8 mouse cellular contexts compared by ENCODE assay signal in the genomic region with DNA sequence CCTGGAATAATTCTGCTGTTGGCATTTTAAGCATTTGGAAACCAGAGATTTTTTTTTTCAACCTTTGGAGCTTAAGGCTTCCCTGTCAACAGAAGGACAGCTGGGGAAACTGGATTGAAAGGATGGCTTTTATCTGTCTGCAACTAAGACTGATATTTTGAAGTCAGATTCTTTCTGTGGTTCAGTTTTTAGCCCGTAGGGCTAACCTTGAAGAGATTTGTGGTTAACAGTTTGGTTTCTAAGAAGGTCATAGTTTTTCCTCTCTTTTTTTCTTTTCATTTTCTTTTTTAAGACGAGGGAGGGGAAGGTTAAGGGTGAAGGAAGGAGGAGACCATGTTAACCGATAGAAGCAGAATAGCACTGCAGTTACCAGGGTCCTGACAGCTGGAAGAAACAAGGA. TPM values are rescaled to one million over a fixed set of nuclear protein-coding genes. Genes with fewer than 3 reads are reported as not detected.
A peak's percentile ranks its signal among the peaks of the same experiment; 100 is the strongest.
DNase-seq lines count a peak whose midpoint lies in the region; ATAC-seq and TF ChIP-seq lines count a peak whose summit lies in the region.

No protein-coding gene starts in this region.

- no peak for TF ChIP-seq CTCF in lung, embryonic 14.5 days (IDR thresholded peaks at IDR 0.05; ENCODE audit: low read depth)
- TF ChIP-seq CTCF in intestine, postnatal 0 days (IDR thresholded peaks at IDR 0.05; ENCODE audit: low read depth), result no peak

- H3K4me3 ChIP-seq in lung, embryonic 14.5 days (ENCODE audit: low read depth, low read length), result peak overlapping the region; percentile 78
- peak overlapping the region; percentile 76 for H3K4me3 ChIP-seq in embryonic facial prominence, embryonic 12.5 days
- peak overlapping the region; percentile 91 for H3K4me3 ChIP-seq in intestine, postnatal 0 days (ENCODE audit: low read depth, low read length)
- peak overlapping the region; percentile 76 for H3K4me3 ChIP-seq in neural tube, embryonic 14.5 days (ENCODE audit: low read depth, low read length)

- DNase-seq in lung, embryonic 14.5 days, result no peak
- DNase-seq in lung, postnatal 10 days, result no peak
- no peak for DNase-seq in thymus, adult 18-20 months
- DNase-seq in gastrocnemius, postnatal 4 days (ENCODE audit: low spot score in 2 of 2), result no peak
- no peak for DNase-seq in cerebellum, adult 11-12 months

- WGBS in lung, embryonic 14.5 days, result 2% methylated on average over 3 of the region's 3 CpGs
- 8% methylated on average over 3 of the region's 3 CpGs for WGBS in embryonic facial prominence, embryonic 12.5 days
- WGBS in intestine, postnatal 0 days, result 1% methylated on average over 3 of the region's 3 CpGs
- WGBS in neural tube, embryonic 14.5 days, result 6% methylated on average over 3 of the region's 3 CpGs

- H3K9me3 ChIP-seq in lung, embryonic 14.5 days (ENCODE audit: low read depth, low read length), result no peaks in the 10 kb centered on the region
- H3K9me3 ChIP-seq in embryonic facial prominence, embryonic 12.5 days, result no peaks in the 10 kb centered on the region
- no peaks in the 10 kb centered on the region for H3K9me3 ChIP-seq in intestine, postnatal 0 days (ENCODE audit: control insufficient read depth)
- no peaks in the 10 kb centered on the region for H3K9me3 ChIP-seq in neural tube, embryonic 14.5 days (ENCODE audit: control insufficient read depth, low read length)

- H3K36me3 ChIP-seq in lung, embryonic 14.5 days (ENCODE audit: insufficient read depth), result no peaks in the 10 kb centered on the region
- no peaks in the 10 kb centered on the region for H3K36me3 ChIP-seq in embryonic facial prominence, embryonic 12.5 days
- no peaks in the 10 kb centered on the region for H3K36me3 ChIP-seq in intestine, postnatal 0 days (ENCODE audit: control insufficient read depth, insufficient read depth)
- H3K36me3 ChIP-seq in neural tube, embryonic 14.5 days (ENCODE audit: control insufficient read depth, insufficient read depth, low read length), result no peaks in the 10 kb centered on the region

- ATAC-seq in lung, embryonic 14.5 days (ENCODE audit: insufficient read depth), result no peak
- no peak for ATAC-seq in embryonic facial prominence, embryonic 12.5 days (ENCODE audit: insufficient number of reproducible peaks, insufficient read depth, low FRiP score, low TSS enrichment)
- no peak for ATAC-seq in intestine, postnatal 0 days
- no peak for ATAC-seq in neural tube, embryonic 14.5 days (ENCODE audit: low read depth)

- H3K4me2 ChIP-seq in lung, embryonic 14.5 days, result peak overlapping the region; percentile 90
- H3K4me2 ChIP-seq in embryonic facial prominence, embryonic 12.5 days (replicated peaks), result peak overlapping the region; percentile 95
- peak overlapping the region; percentile 90 for H3K4me2 ChIP-seq in intestine, postnatal 0 days (replicated peaks; ENCODE audit: low read depth)
- H3K4me2 ChIP-seq in neural tube, embryonic 14.5 days (ENCODE audit: low read depth, low read length), result peak overlapping the region; percentile 100

- peak overlapping the region; percentile 91; the same call in 1 of the 2 replicates for H3K27ac ChIP-seq in lung, embryonic 14.5 days (ENCODE audit: low read depth)
- H3K27ac ChIP-seq in embryonic facial prominence, embryonic 12.5 days, result 0 out of 2 replicates have a peak overlapping the region, but pooled peaks have one; percentile 19
- peak overlapping the region; percentile 17; the same call in 1 of the 2 replicates for H3K27ac ChIP-seq in intestine, postnatal 0 days (ENCODE audit: low read depth, low read length)
- H3K27ac ChIP-seq in neural tube, embryonic 14.5 days (ENCODE audit: low read depth, low read length), result no peak overlapping the region

- H3K9ac ChIP-seq in lung, embryonic 14.5 days, result peak overlapping the region; percentile 88
- H3K9ac ChIP-seq in embryonic facial prominence, embryonic 12.5 days, result peak overlapping the region; percentile 87
- peak overlapping the region; percentile 91 for H3K9ac ChIP-seq in intestine, postnatal 0 days (ENCODE audit: low read depth, low read length)
- H3K9ac ChIP-seq in neural tube, embryonic 14.5 days (replicated peaks; ENCODE audit: low read depth, low read length), result peak overlapping the region; percentile 92

- H3K27me3 ChIP-seq in lung, embryonic 14.5 days (ENCODE audit: insufficient read depth, low read length), result no peaks in the 10 kb centered on the region
- no peaks in the 10 kb centered on the region for H3K27me3 ChIP-seq in embryonic facial prominence, embryonic 12.5 days
- no peaks in the 10 kb centered on the region for H3K27me3 ChIP-seq in intestine, postnatal 0 days (replicated peaks; ENCODE audit: control insufficient read depth, insufficient read depth, low read length)
- no peaks in the 10 kb centered on the region for H3K27me3 ChIP-seq in neural tube, embryonic 14.5 days (ENCODE audit: control insufficient read depth, insufficient read depth, low read length)

- H3K4me1 ChIP-seq in lung, embryonic 14.5 days (ENCODE audit: insufficient read depth), result peaks cover 10% of the 10 kb centered on the region
- peaks cover 29% of the 10 kb centered on the region for H3K4me1 ChIP-seq in embryonic facial prominence, embryonic 12.5 days
- peaks cover 15% of the 10 kb centered on the region for H3K4me1 ChIP-seq in intestine, postnatal 0 days (replicated peaks; ENCODE audit: control insufficient read depth, insufficient read depth, low read length)
- H3K4me1 ChIP-seq in neural tube, embryonic 14.5 days (ENCODE audit: control insufficient read depth, insufficient read depth, low read length), result peaks cover 36% of the 10 kb centered on the region

RNA-seq across cellular contexts. Expression of gene Arhgef11, which starts 0.9 kb away (rescaled TPM):
- 17.1 and 18.8 TPM in 2 replicates for polyA plus RNA-seq in lung, embryonic 14.5 days (2014; fragmentation: Nextera tagmentation; extraction: Ambion mirVana)
- polyA plus RNA-seq in embryonic facial prominence, embryonic 12.5 days (2016; fragmentation: Nextera tagmentation; extraction: Ambion mirVana), result 21.8 and 23.5 TPM in 2 replicates
- polyA plus RNA-seq in intestine, postnatal 0 days (2015; fragmentation: Nextera tagmentation; extraction: Ambion mirVana), result 6.5 and 7.6 TPM in 2 replicates
- polyA plus RNA-seq in neural tube, embryonic 14.5 days (2014; fragmentation: Nextera tagmentation; extraction: Ambion mirVana), result 27.1 and 28.6 TPM in 2 replicates
- total RNA-seq in gastrocnemius, postnatal 4 days (2021), result 10 to 100 TPM; 22.6 to 24.3 TPM
